Mouse (Mus musculus): ENCODE measurements around the gene Orc3.

GRCm38 (mm10) chr4:34613571-34614145 is 1.1 kb downstream of the Orc3 start:
- TF ChIP-seq CTCF (IDR thresholded peaks at IDR 0.05; ENCODE audit: insufficient read depth, low read length) (no peak), POLR2A (IDR thresholded peaks at IDR 0.05; ENCODE audit: borderline replicate concordance, extremely low read depth, low read depth, low read length) (no peak)
